Mouse (Mus musculus) central nervous system, embryonic 11.5 days (tissue): ENCODE data around the gene Ifi27. TPM values are rescaled to one million over a fixed set of nuclear protein-coding genes. Genes with fewer than 3 reads are reported as not detected.

Experiments used
- polyA plus RNA-seq: library from polyadenylated mRNA; depleted of rRNA; stranded (reverse); fragments of >200 nt; gene quantifications from 2 replicates; pipeline ENCODE4 v1.2.3, GENCODE M21; 2012; rRNA removed

Gene Ifi27
- polyA plus RNA-seq = 5.0 and 7.8 TPM in 2 replicates

DNA sequence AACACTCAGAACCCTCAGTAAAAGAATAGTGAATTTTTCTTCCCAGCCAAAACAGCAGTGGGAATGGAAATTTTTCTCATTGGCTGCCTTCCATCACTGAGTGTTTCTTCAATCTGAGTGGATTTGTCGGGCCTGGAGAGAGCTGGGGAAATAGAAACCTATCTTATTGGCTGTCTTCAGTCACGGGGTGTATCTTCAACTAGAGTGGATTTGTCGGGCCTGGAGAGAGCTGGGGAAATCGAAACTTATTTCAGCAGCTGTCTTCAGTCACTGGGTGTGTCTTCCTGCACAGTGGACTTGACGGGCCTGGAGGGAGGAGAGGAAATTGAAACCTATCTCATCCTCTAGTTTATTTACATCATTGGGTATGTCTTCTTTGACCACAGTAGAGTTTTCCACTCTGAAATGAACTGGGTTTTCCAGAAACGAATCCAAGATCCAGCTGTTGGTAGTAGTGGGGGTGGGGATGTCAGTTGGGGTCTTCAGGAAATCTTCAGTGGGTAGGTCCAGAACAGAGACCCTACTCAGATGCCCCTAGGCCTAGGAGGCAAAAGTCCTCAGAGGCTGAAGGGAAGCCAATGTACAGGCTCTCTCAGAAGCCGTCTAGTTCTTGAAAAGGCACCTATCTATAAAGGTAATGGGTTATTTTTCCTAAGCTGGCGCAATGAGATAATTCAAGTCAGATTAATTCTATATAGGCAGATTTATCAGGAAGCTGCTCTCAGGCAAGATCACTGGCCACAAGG is at the start of gene Ifi27:
Gene Ifi27 (plus strand): TSS at position 226 of the 746 bp plus-strand sequence.

DNA sequence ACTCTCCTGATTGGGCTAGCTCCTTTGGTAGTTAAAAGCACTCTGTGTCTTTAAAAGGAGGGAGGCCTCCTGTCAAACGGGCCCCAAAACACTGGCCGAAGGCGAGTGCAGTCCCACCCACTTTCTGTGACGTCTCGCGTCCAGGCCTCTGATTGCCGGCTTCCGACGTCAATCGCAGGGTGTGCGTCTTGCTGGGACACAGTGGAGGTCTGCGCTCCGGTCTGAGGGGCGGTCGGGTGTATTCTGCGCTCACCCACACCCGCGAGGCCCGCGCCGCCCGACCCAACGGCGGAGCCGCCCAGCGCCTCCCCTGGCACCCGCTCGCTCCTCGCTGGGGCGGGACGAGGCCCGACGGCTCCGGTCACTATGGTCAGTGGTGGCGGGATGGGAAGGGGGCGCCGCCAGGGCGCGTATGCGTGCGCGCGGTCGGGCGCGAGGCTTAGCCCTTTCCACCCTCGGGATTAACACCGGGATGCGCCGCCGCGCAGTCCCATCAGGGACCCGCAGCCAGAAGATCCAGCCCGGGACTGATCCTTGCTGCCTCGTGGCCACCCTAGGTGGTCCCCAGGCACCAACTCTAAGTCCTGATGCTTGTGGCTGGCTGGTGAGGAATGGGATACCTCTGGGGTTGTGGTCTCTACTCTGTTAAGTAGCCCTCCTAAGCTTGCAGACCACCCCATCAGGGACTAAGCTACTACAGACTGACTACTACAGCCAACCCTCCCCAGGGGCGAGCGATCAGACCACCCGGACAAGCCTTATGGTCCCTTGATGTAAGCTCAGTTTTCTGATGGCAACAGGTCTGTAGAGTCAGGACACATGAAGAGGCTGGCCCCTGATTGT is 45.3 kb upstream of the Ifi27 start, which contains the start of gene Otub2:
Gene Otub2 (plus strand): TSS at position 178 of the 843 bp plus-strand sequence.

DNA sequence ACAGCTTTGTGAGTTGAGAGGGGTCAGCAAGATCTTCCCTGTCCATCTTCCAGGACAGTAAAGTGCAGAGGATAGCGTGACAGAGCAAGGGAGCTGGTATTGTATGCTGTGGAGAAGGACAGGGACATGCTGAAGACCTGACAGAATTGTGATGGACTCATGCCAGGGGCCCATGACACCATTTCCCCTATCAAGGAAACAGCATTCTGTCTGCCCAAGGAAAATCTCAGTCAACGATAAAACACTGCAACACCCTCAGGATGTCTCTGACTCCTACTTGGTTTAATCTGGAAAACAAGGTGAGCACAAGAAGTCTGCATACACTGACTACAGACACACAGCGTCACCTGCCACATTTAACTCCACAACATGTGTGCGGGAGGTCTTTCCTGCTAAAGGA is 26.3 kb upstream of the Ifi27 start, which contains the start of gene 9330161L09Rik:
Gene 9330161L09Rik (minus strand): TSS at position 101 of the 400 bp plus-strand sequence.

DNA sequence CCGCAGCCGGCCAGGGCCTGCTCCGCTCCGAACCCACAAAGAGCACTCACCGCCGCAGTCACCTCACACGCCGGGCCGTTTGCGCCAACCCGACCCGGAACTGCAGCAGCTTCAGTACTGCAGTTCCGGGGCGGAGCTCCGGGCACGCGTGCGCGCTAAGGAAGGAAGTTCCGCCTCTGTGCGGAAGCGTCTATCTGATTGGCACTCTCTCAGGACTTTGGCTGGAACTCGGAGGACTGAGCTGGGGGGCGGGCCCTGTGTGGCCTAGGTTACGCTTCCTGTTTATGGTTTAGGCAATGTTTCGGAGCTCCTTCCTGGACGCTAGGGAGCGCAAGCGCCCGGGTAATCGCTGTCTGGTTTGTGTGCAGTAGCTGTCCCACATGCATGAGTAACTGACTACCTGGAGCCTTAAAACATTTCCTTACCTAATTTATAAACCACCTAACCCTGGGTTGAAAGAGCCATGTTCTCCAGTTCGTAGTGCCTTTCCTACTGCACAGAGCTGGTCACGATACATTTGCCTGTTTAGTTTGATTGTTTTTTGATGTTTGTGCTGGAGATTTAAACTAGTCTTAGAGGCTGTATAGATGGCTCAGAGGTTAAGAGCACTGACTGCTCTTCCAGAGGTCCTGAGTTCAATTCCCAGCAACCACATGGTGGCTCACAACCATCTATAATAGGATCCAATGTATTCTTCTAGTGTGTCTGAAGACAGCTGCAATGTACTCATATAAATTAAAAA is 8.1 kb upstream of the Ifi27 start, which contains the start of gene Ddx24:
Gene Ddx24 (minus strand): TSS at position 102 of the 742 bp plus-strand sequence.

DNA sequence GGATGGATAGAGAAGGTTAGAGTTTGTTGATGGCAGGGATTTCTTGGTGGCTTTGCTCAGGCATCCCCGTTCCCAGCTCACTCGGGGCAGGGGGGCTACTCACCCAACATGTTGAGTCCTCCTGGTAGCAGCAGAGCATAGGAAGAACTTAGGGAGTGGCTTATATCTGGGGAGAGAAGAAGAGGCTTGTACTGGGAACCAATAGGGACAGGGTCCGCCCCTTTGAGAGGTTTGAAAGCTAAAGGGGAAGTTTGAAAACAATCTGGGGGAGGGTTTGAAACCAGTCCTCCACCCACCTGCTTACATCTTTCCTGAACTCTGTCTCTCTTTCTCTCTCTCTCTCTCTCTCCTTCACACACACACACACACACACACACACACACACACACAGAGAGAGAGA is 9.5 kb downstream of the Ifi27 start, which contains the start of gene Ifi27l2a:
Gene Ifi27l2a (minus strand): TSS at position 157 of the 400 bp plus-strand sequence.

DNA sequence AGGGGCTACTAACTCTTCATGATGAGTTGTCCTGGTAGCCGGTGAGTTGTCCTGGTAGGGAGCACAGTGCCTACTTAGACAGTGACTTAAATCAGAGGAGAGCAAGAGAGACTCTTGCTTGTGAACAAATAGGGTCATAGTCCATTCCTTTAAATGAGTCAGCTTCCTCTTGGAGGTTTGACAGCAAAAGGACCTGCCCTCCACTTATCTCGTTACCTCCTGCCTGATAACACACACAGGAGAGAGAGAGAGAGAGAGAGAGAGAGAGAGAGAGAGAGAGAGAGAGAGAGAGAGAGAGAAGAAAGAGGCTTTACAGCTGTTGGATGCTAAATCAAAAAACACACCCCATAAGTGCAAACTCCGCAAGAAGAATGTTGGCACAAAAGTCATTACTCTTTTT is 23.1 kb downstream of the Ifi27 start, which contains the start of gene Ifi27l2b:
Gene Ifi27l2b (minus strand): TSS at position 84 of the 400 bp plus-strand sequence.

Other genes with a start within 250 kb of the Ifi27 start
- gene Prima1, start 192.1 kb upstream of the Ifi27 start, polyA plus RNA-seq = 3.0 and 5.4 TPM in 2 replicates
- 20.3 and 41.4 TPM in 2 replicates for gene Fam181a, start 123.2 kb upstream of the Ifi27 start, polyA plus RNA-seq
- gene Asb2, start 78.2 kb upstream of the Ifi27 start, polyA plus RNA-seq = 2.2 and 8.5 TPM in 2 replicates
- gene Otub2, start 45.5 kb upstream of the Ifi27 start, polyA plus RNA-seq = 7.1 and 9.7 TPM in 2 replicates
- 0.94 and 0.96 TPM in 2 replicates for gene 9330161L09Rik, start 26.4 kb upstream of the Ifi27 start, polyA plus RNA-seq
- gene Ddx24, start 8.4 kb upstream of the Ifi27 start, polyA plus RNA-seq = 64.5 and 84.8 TPM in 2 replicates
- 0.52 and 2.0 TPM in 2 replicates for gene Ifi27l2a, start 9.5 kb downstream of the Ifi27 start, polyA plus RNA-seq
- not detected in 2 replicates for gene Ifi27l2b, start 23.0 kb downstream of the Ifi27 start, polyA plus RNA-seq
- gene Ppp4r4, start 98.1 kb downstream of the Ifi27 start, polyA plus RNA-seq = 4.2 and 4.7 TPM in 2 replicates
- gene Serpina10, start 197.2 kb downstream of the Ifi27 start, polyA plus RNA-seq = 0.93 and 2.9 TPM in 2 replicates
- 19.6 and 42.2 TPM in 2 replicates for gene Serpina6, start 223.0 kb downstream of the Ifi27 start, polyA plus RNA-seq
- gene Serpina16, start 241.9 kb downstream of the Ifi27 start, polyA plus RNA-seq = 0.05 TPM in 1 of 2 replicates, not detected in the other